Comparison of ENCODE assay signal across 22 mouse cellular contexts in the genomic region with DNA sequence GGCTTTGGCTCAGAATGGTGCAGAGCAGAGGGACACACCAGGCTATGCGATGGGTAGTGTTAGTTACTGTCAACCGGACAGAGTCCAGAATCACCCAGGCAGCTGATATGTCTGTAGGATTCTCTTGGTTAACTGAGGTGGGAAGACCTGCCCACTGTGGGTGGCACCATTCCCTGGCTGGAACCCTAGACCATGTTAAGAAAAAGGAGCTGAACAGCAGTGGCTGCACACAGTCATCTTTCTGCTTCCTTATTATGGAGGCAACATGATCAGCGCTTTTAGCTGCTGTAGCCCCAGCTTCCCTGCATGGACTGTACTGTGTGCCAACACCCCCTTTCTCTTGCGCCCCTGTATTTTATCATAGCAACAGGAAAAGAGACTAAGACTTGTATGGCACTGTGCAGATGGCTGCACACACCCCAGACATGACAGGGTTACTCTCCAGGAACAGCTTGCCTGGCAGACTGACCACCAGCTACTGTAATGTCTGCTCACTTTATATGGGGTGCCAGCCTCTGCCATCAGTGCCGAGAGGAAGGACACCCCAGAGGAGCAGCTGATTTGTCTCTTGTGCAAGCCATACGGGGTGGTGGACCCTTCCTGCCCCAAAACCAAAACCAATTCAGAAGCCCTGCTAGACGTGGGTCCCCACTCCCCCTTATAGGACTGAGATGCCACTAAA. TPM values are rescaled to one million over a fixed set of nuclear protein-coding genes. Genes with fewer than 3 reads are reported as not detected.
DNase-seq lines count a peak whose midpoint lies in the region; ATAC-seq and TF ChIP-seq lines count a peak whose summit lies in the region.
"Had no signal": no experiment of that assay in that cellular context is flagged by ENCODE, and none has a peak within 500 bp of the region (broad histone marks: within the 10 kb centered on the region; RNA-seq: fewer than 3 reads in every experiment).

No protein-coding gene starts in this region.

- peaks cover 66% of the 10 kb centered on the region for H3K4me1 ChIP-seq in cerebellum, adult 2 months (ENCODE audit: control insufficient read depth, insufficient read depth, low read length)
- H3K4me1 ChIP-seq: forebrain, embryonic 12.5 days had no signal

- H3K27me3 ChIP-seq in cerebellum, adult 2 months (ENCODE audit: control insufficient read depth, insufficient read depth, low read length): no peaks in the 10 kb centered on the region
- H3K27me3 ChIP-seq: CH12.LX; embryonic facial prominence, embryonic 13.5 days; forebrain, embryonic 12.5 days; heart, embryonic 15.5 days; hindbrain, embryonic 13.5 days; intestine, embryonic 15.5 days had no signal

- H3K4me3 ChIP-seq in cerebellum, adult 2 months (replicated peaks; ENCODE audit: insufficient read depth, low read depth, low read length): no peak overlapping the region
- H3K4me3 ChIP-seq: embryonic facial prominence, embryonic 13.5 days; forebrain, embryonic 12.5 days; heart, adult 2 months; heart, embryonic 15.5 days; hindbrain, embryonic 13.5 days; intestine, embryonic 15.5 days had no signal

- no peak for TF ChIP-seq CTCF in cerebellum, adult 2 months (IDR thresholded peaks at IDR 0.05; ENCODE audit: borderline replicate concordance, insufficient read depth, low read depth, low read length)

- peak; percentile 57 to 78 for DNase-seq in cerebellum, adult 2 months
- peak; percentile 58 for DNase-seq in cerebellum, adult 8-10 months
- peak; percentile 80 for DNase-seq in cerebellum, postnatal 10 days
- DNase-seq in spleen, adult 18-20 months: no peak
- DNase-seq: adrenal gland, adult 8-10 months; adrenal gland, postnatal 36 days; forebrain, postnatal 0 days; gastrocnemius, postnatal 14 days; heart, adult 2 months; heart, postnatal 14 days; kidney, adult 18-20 months had no signal

- TF ChIP-seq POLR2A in cerebellum, adult 2 months (IDR thresholded peaks at IDR 0.05; ENCODE audit: borderline replicate concordance, insufficient read depth, low read length): no peak

- no peak for ATAC-seq in cerebellum, adult (ENCODE audit: insufficient number of reproducible peaks, low FRiP score, low TSS enrichment)
- no peak for ATAC-seq in megakaryocyte, adult 5-6 weeks (ENCODE audit: poor library complexity, severe bottlenecking)
- ATAC-seq: forebrain, postnatal 0 days; intestine, embryonic 15.5 days had no signal

- H3K27ac ChIP-seq in cerebellum, adult 2 months (ENCODE audit: insufficient read depth, low read length): peak overlapping the region; percentile 43; the same call in 1 of the 2 replicates
- H3K27ac ChIP-seq: embryonic facial prominence, embryonic 13.5 days; forebrain, embryonic 12.5 days; heart, adult 2 months; heart, embryonic 15.5 days; hindbrain, embryonic 13.5 days; intestine, embryonic 15.5 days had no signal

- 27% methylated on average over 7 of the region's 7 CpGs for WGBS in cerebellum, adult 2 months

RNA-seq across cellular contexts. Expression of a gene that starts 15.7 kb away (rescaled TPM):
- polyA plus RNA-seq in cerebellum, adult 2 months (2012; rRNA removed): 306 and 336 TPM in 2 replicates
- 39.9 and 51.4 TPM in 2 replicates for total RNA-seq in megakaryocyte, adult 5-6 weeks (2015)
- total RNA-seq in megakaryocyte, adult 5-6 weeks (2017): 31.6 and 33.1 TPM in 2 replicates

RNA-seq across cellular contexts. Expression of a gene that starts 19.5 kb away (rescaled TPM):
- 0.87 and 1.2 TPM in 2 replicates for polyA plus RNA-seq in cerebellum, adult 2 months (2012; rRNA removed)
- total RNA-seq in megakaryocyte, adult 5-6 weeks (2015): 0.02 and 0.07 TPM in 2 replicates
- total RNA-seq in megakaryocyte, adult 5-6 weeks (2017): 0.40 and 0.69 TPM in 2 replicates

RNA-seq across cellular contexts. Expression of a gene that starts 29.2 kb away (rescaled TPM):
- 33.2 and 34.4 TPM in 2 replicates for polyA plus RNA-seq in cerebellum, adult 2 months (2012; rRNA removed)
- total RNA-seq in megakaryocyte, adult 5-6 weeks (2015): 0.18 TPM in 1 of 2 replicates, not detected in the other
- total RNA-seq in megakaryocyte, adult 5-6 weeks (2017): 0.04 and 0.11 TPM in 2 replicates
- total RNA-seq: gastrocnemius, adult 18-20 months; heart, adult 2 months had no signal
- polyA plus RNA-seq: gonadal fat pad, adult 2 months; heart, adult 2 months had no signal

RNA-seq across cellular contexts. Expression of a gene that starts 50.2 kb away (rescaled TPM):
- polyA plus RNA-seq in cerebellum, adult 2 months (2012; rRNA removed): 2.1 and 4.2 TPM in 2 replicates
- 0.11 and 0.25 TPM in 2 replicates for total RNA-seq in megakaryocyte, adult 5-6 weeks (2015)
- total RNA-seq in megakaryocyte, adult 5-6 weeks (2017): 0.24 TPM in 1 of 2 replicates, not detected in the other

RNA-seq across cellular contexts. Expression of a gene that starts 52.6 kb away (rescaled TPM):
- 27.4 and 29.9 TPM in 2 replicates for polyA plus RNA-seq in cerebellum, adult 2 months (2012; rRNA removed)
- total RNA-seq in megakaryocyte, adult 5-6 weeks (2015): not detected in 2 replicates
- total RNA-seq in megakaryocyte, adult 5-6 weeks (2017): not detected in 2 replicates
- total RNA-seq: gastrocnemius, adult 18-20 months; gastrocnemius, postnatal 14 days; heart, postnatal 14 days; hematopoietic stem cell, adult 5-6 weeks had no signal
- polyA plus RNA-seq: gonadal fat pad, adult 2 months had no signal

Comparison
In these comparisons a context has a peak if more than half of its experiments do, and no peak if none do; other contexts are left out.
1. DNase-seq: peak in cerebellum, adult 2 months (2 of 2), cerebellum, adult 8-10 months (single experiment) and cerebellum, postnatal 10 days (2 of 2); none in spleen, adult 18-20 months (0 of 2).